Mouse (Mus musculus) neural tube, embryonic 13.5 days (tissue): Measurements from ENCODE around the gene Nfkb1. TPM values are rescaled to one million over a fixed set of nuclear protein-coding genes. Genes with fewer than 3 reads are reported as not detected.

Experiments
- ATAC-seq: fragments of 200-750 bp; cut with Nextera tagmentation; 2 replicates; pipeline ENCODE4 v1.8.0; 2017; ENCODE audit warnings: low read depth, mild to moderate bottlenecking, moderate TSS enrichment, moderate library complexity
- H3K27ac ChIP-seq: fragments of 300-500 bp; sonication (generic); replicated peaks from 2 replicates; pipeline ENCODE4 v1.5.1; 2015; ENCODE audit warnings: moderate library complexity, mild to moderate bottlenecking, inconsistent platforms
- H3K27me3 ChIP-seq: fragments of 300-500 bp; sonication (generic); 2 replicates; pipeline ENCODE4 v1.6.1; 2015; ENCODE audit warnings: mild to moderate bottlenecking, inconsistent platforms
- H3K36me3 ChIP-seq: fragments of 300-500 bp; sonication (generic); 2 replicates; pipeline ENCODE4 v1.6.1; 2015; ENCODE audit warnings: mild to moderate bottlenecking, inconsistent platforms
- H3K4me1 ChIP-seq: fragments of 300-500 bp; sonication (generic); replicated peaks from 2 replicates; pipeline ENCODE4 v1.6.1; 2015; ENCODE audit warnings: inconsistent platforms
- H3K4me2 ChIP-seq: fragments of 300-500 bp; sonication (generic); 2 replicates; pipeline ENCODE4 v1.6.1; 2015; ENCODE audit warnings: inconsistent platforms, mild to moderate bottlenecking, moderate library complexity
- H3K4me3 ChIP-seq: fragments of 300-500 bp; sonication (generic); 2 replicates; pipeline ENCODE4 v1.5.1; 2015; ENCODE audit warnings: mild to moderate bottlenecking, inconsistent platforms
- H3K9ac ChIP-seq: fragments of 300-500 bp; sonication (generic); 2 replicates; pipeline ENCODE4 v1.6.1; 2015; ENCODE audit warnings: moderate library complexity, mild to moderate bottlenecking, inconsistent platforms
- H3K9me3 ChIP-seq: fragments of 300-500 bp; sonication (generic); 2 replicates; pipeline ENCODE4 v1.6.1; 2016; ENCODE audit warnings: inconsistent platforms
- WGBS: fragments of 180-500 bp; shearing (Covaris S2); methylation state at CpG from one replicate; pipeline ENCODE4 v1.1.7; 2015; 5-methylcytosine and 5-hydroxymethylcytosine counted together
- polyA plus RNA-seq: library from polyadenylated mRNA; unstranded; fragments of >200 nt; fragmentation: Nextera tagmentation; extraction: Ambion mirVana; gene quantifications from 2 replicates; pipeline ENCODE4 v1.2.1, GENCODE M21; 2015

The Nfkb1 gene
- polyA plus RNA-seq, 1 experiment from 2014 or later, result 7.8 TPM

DNA sequence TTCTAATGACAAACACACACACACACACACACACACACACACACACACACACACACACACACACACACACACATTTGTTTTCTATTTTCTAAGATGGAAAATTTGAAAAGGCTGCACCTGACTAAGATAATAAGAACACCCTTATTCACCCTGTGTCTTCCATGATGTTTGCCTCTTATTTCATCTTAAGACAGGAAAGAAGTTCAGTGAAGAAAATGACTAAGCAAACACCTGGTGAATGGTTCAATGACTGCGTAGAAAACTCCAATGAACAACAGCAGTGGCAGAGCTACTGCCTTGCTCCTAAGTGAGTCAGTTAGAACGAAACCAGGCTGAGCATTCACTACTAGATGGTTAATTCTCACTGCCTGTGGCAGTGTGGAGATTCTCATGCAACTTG is 30.8 kb upstream of the Nfkb1 start:
- Histone ChIP-seq H3K9ac (no peak overlapping the region), H3K27ac (no peak overlapping the region), H3K9me3 (no peaks in the 10 kb centered on the region), H3K27me3 (no peaks in the 10 kb centered on the region), H3K36me3 (no peaks in the 10 kb centered on the region), H3K4me3 (no peak overlapping the region), H3K4me1 (no peaks in the 10 kb centered on the region), H3K4me2 (no peak overlapping the region)
- 90% methylated on average over 2 of the region's 2 CpGs for WGBS
- no peak for ATAC-seq

DNA sequence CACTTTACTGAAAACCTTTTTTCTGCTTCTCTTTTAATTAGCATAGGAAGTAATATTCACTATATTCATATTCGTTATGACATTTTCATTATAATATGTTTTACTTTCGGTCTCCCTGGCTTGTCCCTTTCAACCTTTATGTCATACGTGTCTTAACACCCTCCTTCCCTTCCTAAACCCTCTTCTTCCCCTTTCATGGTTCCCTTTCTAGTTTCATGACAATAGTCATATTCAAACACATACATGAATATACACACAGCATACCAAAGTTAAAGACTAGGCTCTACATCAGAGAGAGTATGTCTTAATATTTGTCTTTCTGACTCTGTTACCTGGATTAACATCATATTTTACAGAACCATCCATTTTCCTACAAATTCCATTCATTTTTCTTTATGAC is 28.6 kb upstream of the Nfkb1 start:
- no peak overlapping the region for H3K4me2 ChIP-seq
- H3K4me3 ChIP-seq, result no peak overlapping the region
- no peak overlapping the region for H3K9ac ChIP-seq
- no peak for ATAC-seq
- H3K9me3 ChIP-seq, result no peaks in the 10 kb centered on the region
- H3K4me1 ChIP-seq, result no peaks in the 10 kb centered on the region
- no peaks in the 10 kb centered on the region for H3K36me3 ChIP-seq
- H3K27me3 ChIP-seq, result no peaks in the 10 kb centered on the region
- WGBS, result 93% methylated on average over 3 of the region's 3 CpGs
- H3K27ac ChIP-seq, result no peak overlapping the region

DNA sequence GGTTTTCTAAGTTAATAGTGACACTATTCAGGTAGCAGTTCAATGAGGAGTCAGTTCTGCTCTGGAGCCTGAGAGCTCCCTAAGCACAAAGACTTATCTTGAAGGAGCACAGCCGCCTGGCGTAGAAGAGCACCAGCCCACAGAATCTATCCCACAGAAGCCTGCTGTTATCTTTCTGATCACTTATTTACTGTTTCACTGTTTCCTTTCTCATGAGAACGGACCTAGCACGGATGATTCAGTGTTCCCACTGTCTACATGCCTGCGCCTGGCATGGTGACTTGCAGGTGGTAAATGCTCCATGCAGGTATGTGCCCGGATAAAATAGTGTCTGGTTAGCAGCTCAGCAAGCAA is 27.8 kb upstream of the Nfkb1 start:
- Histone ChIP-seq H3K27me3 (no peaks in the 10 kb centered on the region), H3K4me3 (no peak overlapping the region), H3K27ac (no peak overlapping the region), H3K9ac (no peak overlapping the region), H3K36me3 (no peaks in the 10 kb centered on the region), H3K4me1 (no peaks in the 10 kb centered on the region), H3K9me3 (no peaks in the 10 kb centered on the region), H3K4me2 (no peak overlapping the region)
- ATAC-seq, result no peak
- 89% methylated on average over 6 of the region's 6 CpGs for WGBS

DNA sequence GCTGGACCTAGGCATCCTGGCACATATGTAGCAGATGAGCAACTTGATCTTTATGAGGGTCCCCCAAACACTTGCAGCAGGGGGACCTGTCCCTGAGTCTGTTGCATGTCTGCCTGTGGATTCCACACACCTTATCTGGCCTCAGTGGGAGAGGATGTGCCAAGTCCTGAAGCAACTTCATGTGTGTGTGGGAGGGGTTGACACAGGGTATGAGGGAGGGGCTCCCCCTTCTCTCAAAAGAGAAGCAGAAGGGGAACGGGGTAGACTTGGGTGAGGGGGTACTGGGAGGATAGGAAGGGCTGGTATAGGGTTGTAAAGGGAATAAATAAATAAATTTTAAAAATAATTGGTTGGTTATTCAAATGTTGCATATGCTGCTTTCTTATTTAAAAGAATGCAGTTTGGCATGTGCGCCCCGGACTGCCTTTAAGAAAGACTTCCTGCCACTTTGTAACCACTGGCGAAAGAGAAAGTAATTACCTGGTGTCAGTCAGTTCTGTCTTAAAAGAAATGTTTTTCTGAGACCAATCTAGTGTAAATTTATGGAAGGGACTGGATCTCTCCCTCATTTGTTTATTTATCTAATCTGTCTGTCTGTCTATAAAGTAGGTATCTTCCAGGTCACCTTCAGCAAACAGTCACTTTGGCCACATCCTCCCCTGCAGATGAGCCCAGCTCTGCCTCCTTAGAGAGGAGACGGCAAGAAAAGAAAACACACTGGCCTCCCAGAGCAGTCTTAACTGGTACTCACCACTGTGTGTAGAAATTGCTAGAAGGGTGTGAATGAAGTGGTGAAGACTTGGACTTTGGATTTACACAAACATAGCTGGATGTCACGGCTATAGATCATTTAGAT is 27.2 kb upstream of the Nfkb1 start:
- no peaks in the 10 kb centered on the region for H3K9me3 ChIP-seq
- WGBS, result 81% methylated on average over 6 of the region's 6 CpGs
- H3K4me1 ChIP-seq, result no peaks in the 10 kb centered on the region
- H3K36me3 ChIP-seq, result no peaks in the 10 kb centered on the region
- H3K27me3 ChIP-seq, result no peaks in the 10 kb centered on the region
- no peak overlapping the region for H3K9ac ChIP-seq
- ATAC-seq, result no peak
- no peak overlapping the region for H3K27ac ChIP-seq
- no peak overlapping the region for H3K4me3 ChIP-seq
- no peak overlapping the region for H3K4me2 ChIP-seq

DNA sequence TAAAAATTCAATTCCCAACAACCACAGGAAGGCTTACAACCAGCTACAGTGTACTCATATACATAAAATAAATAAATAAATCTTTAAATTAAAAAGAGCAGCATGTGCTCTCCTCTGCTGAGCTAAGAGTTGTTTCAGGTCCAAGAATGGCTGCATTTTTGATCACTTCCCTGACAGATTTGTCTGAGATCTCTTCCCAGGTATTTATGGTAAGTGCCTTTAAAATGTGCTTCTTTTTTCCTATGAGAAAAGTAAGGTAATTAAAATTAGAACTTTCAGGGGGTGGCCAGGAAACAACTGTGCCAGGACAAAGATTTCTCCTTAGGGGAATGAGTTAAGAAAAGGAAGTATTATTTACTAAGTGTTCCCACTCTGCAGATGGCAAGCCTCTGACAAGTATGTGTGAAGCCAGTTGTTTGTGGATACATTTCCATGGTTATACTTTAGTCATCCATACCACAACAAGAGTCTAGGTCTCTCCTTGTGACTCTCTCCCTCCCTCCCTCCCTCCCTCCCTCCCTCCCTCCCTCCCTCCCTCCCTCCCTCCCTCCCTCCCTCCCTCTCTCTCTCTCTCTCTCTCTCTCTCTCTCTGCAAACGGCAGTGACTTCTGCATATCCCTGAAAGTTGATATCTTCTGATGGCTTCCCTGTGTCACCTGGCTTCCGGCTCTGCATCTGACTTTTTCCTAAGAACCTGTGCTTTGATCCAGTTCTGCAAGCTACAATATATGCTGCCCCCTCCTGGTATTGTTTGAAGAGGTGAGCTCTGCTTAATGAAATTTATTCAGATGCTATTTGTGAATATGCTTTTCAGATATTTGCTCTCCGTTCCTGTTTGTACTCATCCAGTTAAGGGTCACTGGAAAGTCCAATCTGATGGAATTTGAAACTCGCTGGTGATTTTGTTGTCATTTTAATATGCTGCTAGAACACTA is 21.9 kb upstream of the Nfkb1 start:
- no peaks in the 10 kb centered on the region for H3K9me3 ChIP-seq
- no peaks in the 10 kb centered on the region for H3K36me3 ChIP-seq
- no peak overlapping the region for H3K4me3 ChIP-seq
- no peaks in the 10 kb centered on the region for H3K27me3 ChIP-seq
- 62% methylated on average over 4 of the region's 4 CpGs for WGBS
- H3K4me1 ChIP-seq, result no peaks in the 10 kb centered on the region
- ATAC-seq, result no peak
- no peak overlapping the region for H3K9ac ChIP-seq
- H3K27ac ChIP-seq, result no peak overlapping the region
- no peak overlapping the region for H3K4me2 ChIP-seq

DNA sequence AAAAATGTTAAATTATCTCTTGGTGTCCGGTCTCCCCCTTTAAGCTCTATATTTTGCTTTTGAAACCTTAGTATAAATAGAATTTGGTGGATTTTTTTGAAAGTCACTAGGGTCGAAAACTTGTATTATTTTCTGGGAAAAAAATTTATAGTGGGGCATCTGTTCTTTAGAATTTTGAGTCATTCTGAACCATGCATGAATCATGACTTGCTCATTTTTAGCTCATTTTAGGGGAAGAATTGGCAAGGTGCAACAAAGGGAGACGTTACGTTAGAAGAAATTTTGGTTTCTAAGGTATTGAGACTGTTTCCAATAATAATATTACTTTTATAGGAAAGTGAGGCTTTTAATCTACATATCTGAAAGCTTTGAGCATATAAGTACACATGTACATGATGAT is 20.3 kb upstream of the Nfkb1 start:
- no peak overlapping the region for H3K27ac ChIP-seq
- ATAC-seq, result no peak
- no peak overlapping the region for H3K4me3 ChIP-seq
- no peaks in the 10 kb centered on the region for H3K36me3 ChIP-seq
- no peaks in the 10 kb centered on the region for H3K4me1 ChIP-seq
- no peaks in the 10 kb centered on the region for H3K27me3 ChIP-seq
- no peak overlapping the region for H3K4me2 ChIP-seq
- H3K9me3 ChIP-seq, result no peaks in the 10 kb centered on the region
- H3K9ac ChIP-seq, result no peak overlapping the region
- whole genome bisulfite sequencing, result 92% methylated on average over 4 of the region's 4 CpGs

DNA sequence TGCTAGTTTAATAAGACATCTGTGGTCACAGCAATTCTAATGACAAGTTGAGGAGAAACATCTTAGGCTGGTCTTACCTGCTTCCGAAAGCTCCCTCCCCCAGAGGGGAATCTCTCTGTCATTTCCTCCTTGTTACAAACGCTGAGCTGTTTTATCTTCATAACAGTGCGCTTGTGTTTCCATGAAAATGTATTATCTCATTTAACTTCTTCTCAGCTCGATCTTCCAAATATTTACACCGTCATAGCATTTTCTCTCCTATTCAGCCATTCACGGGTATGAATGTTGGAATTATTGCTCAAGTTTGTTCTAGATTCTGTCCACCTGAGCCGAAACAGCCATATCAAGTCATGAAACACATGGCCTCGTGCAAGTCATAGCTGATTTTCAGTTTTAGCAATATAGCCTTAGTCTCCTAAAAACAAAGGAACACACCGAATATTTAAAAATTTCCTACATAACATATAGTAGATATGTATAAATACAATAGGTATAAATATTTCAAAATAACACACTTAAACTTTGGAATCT is 19.8 kb upstream of the Nfkb1 start:
- no peaks in the 10 kb centered on the region for H3K9me3 ChIP-seq
- no peak for ATAC-seq
- H3K4me2 ChIP-seq, result no peak overlapping the region
- H3K36me3 ChIP-seq, result no peaks in the 10 kb centered on the region
- no peak overlapping the region for H3K4me3 ChIP-seq
- 93% methylated on average over 9 of the region's 9 CpGs for WGBS
- H3K4me1 ChIP-seq, result no peaks in the 10 kb centered on the region
- no peak overlapping the region for H3K9ac ChIP-seq
- H3K27ac ChIP-seq, result no peak overlapping the region
- H3K27me3 ChIP-seq, result no peaks in the 10 kb centered on the region

DNA sequence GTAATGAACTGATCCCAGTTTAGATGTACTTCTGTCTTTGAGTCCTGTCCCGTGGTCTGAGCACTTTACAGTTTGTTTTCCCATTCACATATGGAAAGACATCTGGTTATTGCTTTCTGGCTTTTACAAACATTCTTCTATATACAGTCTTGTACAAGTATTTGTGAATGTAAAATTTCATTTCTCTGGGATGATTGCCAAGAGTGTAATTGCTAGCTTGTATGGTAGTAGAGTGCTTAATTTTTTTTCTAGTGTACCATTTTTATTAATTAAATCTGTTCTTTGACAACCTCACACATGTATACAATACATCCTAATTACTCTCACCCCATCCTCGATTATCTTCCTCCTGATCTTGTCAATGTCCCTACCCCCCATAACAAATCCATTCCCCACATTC is 12.0 kb upstream of the Nfkb1 start:
- Histone ChIP-seq H3K27me3 (no peaks in the 10 kb centered on the region), H3K4me2 (no peak overlapping the region), H3K4me1 (no peaks in the 10 kb centered on the region), H3K9me3 (no peaks in the 10 kb centered on the region), H3K9ac (no peak overlapping the region), H3K4me3 (no peak overlapping the region), H3K36me3 (no peaks in the 10 kb centered on the region), H3K27ac (no peak overlapping the region)
- 74% methylated on average over 2 of the region's 2 CpGs for WGBS
- ATAC-seq, result no peak

DNA sequence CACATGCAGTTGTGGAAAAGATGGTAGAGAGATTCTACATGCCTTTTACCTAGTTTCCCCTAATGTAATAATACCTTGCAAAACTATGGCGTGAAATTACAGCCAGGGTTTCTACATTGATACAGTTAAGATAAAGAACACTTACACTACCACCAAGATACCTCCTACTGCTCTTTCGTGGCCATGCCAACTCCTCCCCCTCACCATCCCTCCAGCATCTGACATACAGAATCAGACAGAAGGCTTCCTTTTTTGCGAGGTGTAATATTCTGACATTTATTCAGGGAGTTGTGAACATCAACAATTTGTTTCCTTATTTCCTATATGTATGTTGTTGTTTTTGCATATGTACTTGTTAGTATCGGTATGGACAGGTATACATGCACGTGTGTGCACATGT is 11.3 kb upstream of the Nfkb1 start:
- H3K9me3 ChIP-seq, result no peaks in the 10 kb centered on the region
- H3K27me3 ChIP-seq, result no peaks in the 10 kb centered on the region
- H3K4me1 ChIP-seq, result no peaks in the 10 kb centered on the region
- H3K36me3 ChIP-seq, result no peaks in the 10 kb centered on the region
- H3K4me2 ChIP-seq, result no peak overlapping the region
- no peak overlapping the region for H3K4me3 ChIP-seq
- ATAC-seq, result no peak
- no peak overlapping the region for H3K9ac ChIP-seq
- H3K27ac ChIP-seq, result no peak overlapping the region
- WGBS, result 93% methylated on average over 5 of the region's 5 CpGs

DNA sequence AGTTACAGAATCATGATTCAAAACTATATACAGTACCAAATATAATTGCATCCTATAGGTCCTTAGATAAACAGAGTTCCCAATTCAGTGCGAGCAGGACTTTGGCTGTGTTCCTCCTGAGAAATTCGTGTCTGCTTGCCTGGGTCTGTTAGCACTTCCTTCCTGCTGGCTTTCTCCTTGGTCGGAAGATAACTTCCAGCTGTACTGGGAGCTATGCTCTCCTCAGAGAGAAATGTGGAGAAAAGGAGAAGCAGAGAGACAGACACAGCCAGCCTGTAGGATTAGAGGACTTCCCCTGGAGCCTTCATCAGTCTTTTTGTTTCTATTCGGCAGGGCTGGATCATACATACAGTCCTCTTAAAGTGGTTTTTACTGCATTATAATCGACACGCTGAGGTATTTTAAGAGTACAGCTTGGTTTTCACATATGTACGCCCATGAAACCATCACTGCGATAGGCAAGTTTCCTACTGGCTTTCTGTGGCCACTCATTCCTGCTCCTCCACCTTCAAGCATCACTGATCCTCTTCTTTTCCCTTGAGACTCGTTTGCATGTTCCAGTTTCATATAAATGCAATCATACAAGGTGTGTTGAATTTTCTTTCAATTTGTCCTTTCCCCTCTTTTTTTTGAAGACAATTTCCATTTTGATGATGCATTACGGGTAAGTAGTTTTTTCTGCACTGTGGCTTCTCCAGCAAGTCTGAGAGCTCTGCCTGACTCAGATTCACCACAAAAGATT is 8.3 kb upstream of the Nfkb1 start:
- no peaks in the 10 kb centered on the region for H3K9me3 ChIP-seq
- ATAC-seq, result no peak
- H3K9ac ChIP-seq, result no peak overlapping the region
- H3K4me1 ChIP-seq, result no peaks in the 10 kb centered on the region
- no peak overlapping the region for H3K4me2 ChIP-seq
- H3K36me3 ChIP-seq, result no peaks in the 10 kb centered on the region
- H3K27ac ChIP-seq, result no peak overlapping the region
- WGBS, result 71% methylated on average over 10 of the region's 10 CpGs
- no peaks in the 10 kb centered on the region for H3K27me3 ChIP-seq
- H3K4me3 ChIP-seq, result no peak overlapping the region

DNA sequence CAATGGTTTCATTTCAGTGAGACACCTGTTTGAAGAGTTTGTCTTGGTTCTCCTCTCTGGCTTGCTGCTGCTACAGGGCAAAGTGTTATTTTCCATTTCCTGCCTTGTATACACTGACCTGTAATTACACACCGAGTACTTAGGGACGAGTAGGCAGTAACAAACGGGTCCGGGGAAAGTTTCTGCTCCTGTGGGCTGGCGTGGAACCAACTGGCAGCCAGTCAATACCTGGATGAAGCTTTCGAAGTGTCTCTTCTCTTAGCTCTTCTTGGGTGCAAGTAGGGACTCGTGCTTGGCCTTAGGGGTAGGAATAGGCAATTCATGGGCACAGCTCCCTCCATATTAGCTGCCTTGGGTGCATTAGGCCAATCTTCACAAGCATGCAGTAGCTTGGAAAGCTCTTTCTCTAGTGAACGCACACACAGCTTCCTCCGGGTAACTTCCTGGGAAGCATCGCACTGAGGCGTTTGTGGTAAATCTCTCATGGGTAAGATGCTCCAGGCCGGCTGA is 7.2 kb upstream of the Nfkb1 start:
- Histone ChIP-seq H3K9ac (no peak overlapping the region), H3K4me2 (no peak overlapping the region), H3K36me3 (no peaks in the 10 kb centered on the region), H3K9me3 (no peaks in the 10 kb centered on the region), H3K4me1 (no peaks in the 10 kb centered on the region), H3K27me3 (no peaks in the 10 kb centered on the region), H3K4me3 (no peak overlapping the region), H3K27ac (no peak overlapping the region)
- no peak for ATAC-seq
- 68% methylated on average over 12 of the region's 12 CpGs for WGBS

DNA sequence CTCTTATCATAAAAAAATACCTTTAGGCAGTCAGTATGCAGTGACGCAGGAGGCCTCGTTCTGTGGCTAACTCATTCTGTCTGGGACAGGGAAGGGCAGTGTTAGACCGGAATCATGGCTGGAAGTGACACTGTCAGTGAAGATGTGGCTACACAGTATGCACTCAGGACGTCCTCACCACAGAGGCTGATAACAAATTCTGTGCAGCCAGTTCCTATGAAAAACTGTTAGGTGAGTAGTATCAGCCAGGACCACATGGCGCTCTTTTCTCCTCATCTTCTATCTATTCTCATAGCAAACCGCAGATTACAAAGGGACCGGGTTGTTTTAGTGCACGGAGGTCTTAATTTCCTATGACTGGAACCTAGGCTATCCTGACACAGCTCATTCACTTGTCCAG is 4.9 kb upstream of the Nfkb1 start:
- 94% methylated on average over 8 of the region's 8 CpGs for WGBS
- Histone ChIP-seq H3K4me1 (peaks cover 14% of the 10 kb centered on the region), H3K4me2 (no peak overlapping the region), H3K36me3 (no peaks in the 10 kb centered on the region), H3K27me3 (no peaks in the 10 kb centered on the region), H3K9ac (no peak overlapping the region), H3K9me3 (no peaks in the 10 kb centered on the region), H3K27ac (no peak overlapping the region), H3K4me3 (no peak overlapping the region)
- no peak for ATAC-seq
